Mouse (Mus musculus) neural tube, embryonic 13.5 days (tissue): ENCODE measurements around the gene Rnf157. TPM values are rescaled to one million over a fixed set of nuclear protein-coding genes. Genes with fewer than 3 reads are reported as not detected.
"Not testable (repeated sequence)": the region's sequence is repeated elsewhere in the genome, so short reads cannot be mapped to it uniquely, and the experiment has no call there.

Experiments
- ATAC-seq: fragments of 200-750 bp; cut with Nextera tagmentation; 2 replicates; pipeline ENCODE4 v1.8.0; 2017; ENCODE audit warnings: low read depth, mild to moderate bottlenecking, moderate TSS enrichment, moderate library complexity
- H3K27ac ChIP-seq: fragments of 300-500 bp; sonication (generic); replicated peaks from 2 replicates; pipeline ENCODE4 v1.5.1; 2015; ENCODE audit warnings: moderate library complexity, mild to moderate bottlenecking, inconsistent platforms
- H3K27me3 ChIP-seq: fragments of 300-500 bp; sonication (generic); 2 replicates; pipeline ENCODE4 v1.6.1; 2015; ENCODE audit warnings: mild to moderate bottlenecking, inconsistent platforms
- H3K36me3 ChIP-seq: fragments of 300-500 bp; sonication (generic); 2 replicates; pipeline ENCODE4 v1.6.1; 2015; ENCODE audit warnings: mild to moderate bottlenecking, inconsistent platforms
- H3K4me1 ChIP-seq: fragments of 300-500 bp; sonication (generic); replicated peaks from 2 replicates; pipeline ENCODE4 v1.6.1; 2015; ENCODE audit warnings: inconsistent platforms
- H3K4me2 ChIP-seq: fragments of 300-500 bp; sonication (generic); 2 replicates; pipeline ENCODE4 v1.6.1; 2015; ENCODE audit warnings: inconsistent platforms, mild to moderate bottlenecking, moderate library complexity
- H3K4me3 ChIP-seq: fragments of 300-500 bp; sonication (generic); 2 replicates; pipeline ENCODE4 v1.5.1; 2015; ENCODE audit warnings: mild to moderate bottlenecking, inconsistent platforms
- H3K9ac ChIP-seq: fragments of 300-500 bp; sonication (generic); 2 replicates; pipeline ENCODE4 v1.6.1; 2015; ENCODE audit warnings: moderate library complexity, mild to moderate bottlenecking, inconsistent platforms
- H3K9me3 ChIP-seq: fragments of 300-500 bp; sonication (generic); 2 replicates; pipeline ENCODE4 v1.6.1; 2016; ENCODE audit warnings: inconsistent platforms
- WGBS: fragments of 180-500 bp; shearing (Covaris S2); methylation state at CpG from one replicate; pipeline ENCODE4 v1.1.7; 2015; 5-methylcytosine and 5-hydroxymethylcytosine counted together
- polyA plus RNA-seq: library from polyadenylated mRNA; unstranded; fragments of >200 nt; fragmentation: Nextera tagmentation; extraction: Ambion mirVana; gene quantifications from 2 replicates; pipeline ENCODE4 v1.2.1, GENCODE M21; 2015

Gene Rnf157
- polyA plus RNA-seq, 1 experiment from 2014 or later: 72.0 TPM

- 87% methylated on average over 2 of the region's 2 CpGs for WGBS
- Histone ChIP-seq H3K36me3 (peaks cover 15% of the 10 kb centered on the region), H3K9me3 (no peaks in the 10 kb centered on the region), H3K27me3 (no peaks in the 10 kb centered on the region), H3K4me1 (no peaks in the 10 kb centered on the region; the same call in 1 of the 2 replicates), H3K27ac (no peak overlapping the region), H3K9ac (no peak overlapping the region), H3K4me3 (no peak overlapping the region), H3K4me2 (no peak overlapping the region)
- ATAC-seq: no peak
Measured at GRCm38 (mm10) chr11:116366124-116366523, 46.7 kb downstream of the Rnf157 start.

- Histone ChIP-seq H3K4me3 (no peak overlapping the region), H3K27ac (no peak overlapping the region), H3K4me2 (no peak overlapping the region), H3K4me1 (no peaks in the 10 kb centered on the region; the same call in 1 of the 2 replicates), H3K9ac (no peak overlapping the region), H3K9me3 (no peaks in the 10 kb centered on the region), H3K36me3 (peaks cover 22% of the 10 kb centered on the region), H3K27me3 (no peaks in the 10 kb centered on the region)
- no peak for ATAC-seq
- 68% methylated on average over 13 of the region's 13 CpGs for WGBS
Measured at GRCm38 (mm10) chr11:116365432-116365831, 47.4 kb downstream of the Rnf157 start.

- H3K9ac ChIP-seq: no peak overlapping the region
- WGBS: 67% methylated on average over 11 of the region's 11 CpGs
- H3K4me1 ChIP-seq: peaks cover 18% of the 10 kb centered on the region
- H3K27ac ChIP-seq: no peak overlapping the region
- no peak for ATAC-seq
- no peaks in the 10 kb centered on the region for H3K9me3 ChIP-seq
- H3K4me3 ChIP-seq: no peak overlapping the region
- peaks cover 46% of the 10 kb centered on the region for H3K36me3 ChIP-seq
- no peak overlapping the region for H3K4me2 ChIP-seq
- H3K27me3 ChIP-seq: no peaks in the 10 kb centered on the region
Measured at GRCm38 (mm10) chr11:116362015-116362414, 50.8 kb downstream of the Rnf157 start.

- Histone ChIP-seq H3K36me3 (peaks cover 56% of the 10 kb centered on the region), H3K4me1 (peaks cover 18% of the 10 kb centered on the region)
- not testable (repeated sequence) for ATAC-seq, H3K4me3 ChIP-seq, H3K27me3 ChIP-seq, H3K27ac ChIP-seq, H3K9ac ChIP-seq, H3K4me2 ChIP-seq, H3K9me3 ChIP-seq
- WGBS: 97% methylated on average over 5 of the region's 5 CpGs
Measured at GRCm38 (mm10) chr11:116360915-116361314, 51.9 kb downstream of the Rnf157 start.

- 79% methylated on average over 12 of the region's 12 CpGs for WGBS
- peaks cover 68% of the 10 kb centered on the region for H3K36me3 ChIP-seq
- H3K4me2 ChIP-seq: no peak overlapping the region
- H3K9ac ChIP-seq: no peak overlapping the region
- H3K9me3 ChIP-seq: no peaks in the 10 kb centered on the region
- peak overlapping the region; percentile 61; the same call in 1 of the 2 replicates for H3K27ac ChIP-seq
- peaks cover 18% of the 10 kb centered on the region for H3K4me1 ChIP-seq
- no peaks in the 10 kb centered on the region for H3K27me3 ChIP-seq
- H3K4me3 ChIP-seq: no peak overlapping the region
- ATAC-seq: no peak
Measured at GRCm38 (mm10) chr11:116359652-116360051, 53.2 kb downstream of the Rnf157 start.

GRCm38 (mm10) chr11:116358926-116359637, 53.8 kb downstream of the Rnf157 start:
- peaks cover 74% of the 10 kb centered on the region for H3K36me3 ChIP-seq
- no peaks in the 10 kb centered on the region for H3K9me3 ChIP-seq
- peaks cover 18% of the 10 kb centered on the region for H3K4me1 ChIP-seq
- H3K27ac ChIP-seq: peak overlapping the region; percentile 61; the same call in 1 of the 2 replicates
- H3K27me3 ChIP-seq: no peaks in the 10 kb centered on the region
- WGBS: 63% methylated on average over 15 of the region's 15 CpGs
- H3K9ac ChIP-seq: no peak overlapping the region
- no peak overlapping the region for H3K4me3 ChIP-seq
- no peak overlapping the region for H3K4me2 ChIP-seq
- no peak; the same call in 1 of the 2 replicates for ATAC-seq

- peaks cover 91% of the 10 kb centered on the region for H3K36me3 ChIP-seq
- H3K9ac ChIP-seq: no peak overlapping the region
- H3K4me3 ChIP-seq: no peak overlapping the region
- no peaks in the 10 kb centered on the region for H3K27me3 ChIP-seq
- WGBS: 40% methylated on average over 17 of the region's 17 CpGs
- H3K4me2 ChIP-seq: no peak overlapping the region
- no peak for ATAC-seq
- H3K27ac ChIP-seq: no peak overlapping the region
- peaks cover 15% of the 10 kb centered on the region for H3K4me1 ChIP-seq
- H3K9me3 ChIP-seq: no peaks in the 10 kb centered on the region
Measured at GRCm38 (mm10) chr11:116354521-116354920, 58.3 kb downstream of the Rnf157 start.

- 95% methylated on average over 8 of the region's 8 CpGs for WGBS
- Histone ChIP-seq H3K4me1 (peaks cover 6% of the 10 kb centered on the region), H3K27ac (no peak overlapping the region), H3K4me3 (no peak overlapping the region), H3K9ac (no peak overlapping the region), H3K4me2 (no peak overlapping the region), H3K27me3 (no peaks in the 10 kb centered on the region), H3K36me3 (peaks cover 92% of the 10 kb centered on the region), H3K9me3 (no peaks in the 10 kb centered on the region)
- ATAC-seq: no peak
Measured at GRCm38 (mm10) chr11:116353535-116353934, 59.3 kb downstream of the Rnf157 start.

GRCm38 (mm10) chr11:116351294-116351693, 61.5 kb downstream of the Rnf157 start:
- Histone ChIP-seq H3K36me3 (peaks cover 95% of the 10 kb centered on the region), H3K4me1 (no peaks in the 10 kb centered on the region), H3K9me3 (no peaks in the 10 kb centered on the region), H3K4me2 (no peak overlapping the region), H3K27me3 (no peaks in the 10 kb centered on the region), H3K9ac (no peak overlapping the region), H3K4me3 (no peak overlapping the region), H3K27ac (no peak overlapping the region)
- ATAC-seq: no peak
- WGBS: 83% methylated on average over 5 of the region's 5 CpGs

GRCm38 (mm10) chr11:116347955-116348354, 64.9 kb downstream of the Rnf157 start:
- Histone ChIP-seq H3K9ac (no peak overlapping the region), H3K4me1 (no peaks in the 10 kb centered on the region), H3K36me3 (peaks cover 94% of the 10 kb centered on the region), H3K9me3 (no peaks in the 10 kb centered on the region), H3K4me2 (no peak overlapping the region), H3K4me3 (no peak overlapping the region), H3K27ac (no peak overlapping the region), H3K27me3 (no peaks in the 10 kb centered on the region)
- 81% methylated on average over 5 of the region's 5 CpGs for WGBS
- ATAC-seq: no peak

- no peaks in the 10 kb centered on the region for H3K27me3 ChIP-seq
- 81% methylated on average over 7 of the region's 7 CpGs for WGBS
- no peak overlapping the region for H3K27ac ChIP-seq
- peaks cover 94% of the 10 kb centered on the region for H3K36me3 ChIP-seq
- ATAC-seq: no peak
- H3K9ac ChIP-seq: no peak overlapping the region
- no peaks in the 10 kb centered on the region for H3K4me1 ChIP-seq
- H3K4me3 ChIP-seq: no peak overlapping the region
- H3K4me2 ChIP-seq: no peak overlapping the region
- H3K9me3 ChIP-seq: no peaks in the 10 kb centered on the region
Measured at GRCm38 (mm10) chr11:116347012-116347411, 65.8 kb downstream of the Rnf157 start.

GRCm38 (mm10) chr11:116342069-116342791, 70.6 kb downstream of the Rnf157 start:
- no peaks in the 10 kb centered on the region for H3K27me3 ChIP-seq
- H3K4me3 ChIP-seq: no peak overlapping the region
- H3K36me3 ChIP-seq: peaks cover 82% of the 10 kb centered on the region
- no peak overlapping the region for H3K9ac ChIP-seq
- 74% methylated on average over 25 of the region's 25 CpGs for WGBS
- H3K4me2 ChIP-seq: no peak overlapping the region
- no peak for ATAC-seq
- H3K9me3 ChIP-seq: no peaks in the 10 kb centered on the region
- H3K4me1 ChIP-seq: peaks cover 1% of the 10 kb centered on the region; the same call in 1 of the 2 replicates
- H3K27ac ChIP-seq: no peak overlapping the region
